Mouse (Mus musculus): ENCODE measurements around the gene Numbl. TPM values are rescaled to one million over a fixed set of nuclear protein-coding genes. Genes with fewer than 3 reads are reported as not detected.

The Numbl gene
- polyA plus RNA-seq, 2 experiments = 25.2 to 83.6 TPM

- 15% methylated on average over 6 of the region's 6 CpGs for WGBS
- no peaks in the 10 kb centered on the region for H3K27me3 ChIP-seq (ENCODE audit: control insufficient read depth, insufficient read depth, low read length)
- no peaks in the 10 kb centered on the region for H3K9me3 ChIP-seq (ENCODE audit: control insufficient read depth, low read length)
- peak overlapping the region; percentile 64 for H3K4me2 ChIP-seq (replicated peaks; ENCODE audit: low read depth, low read length, severe bottlenecking)
- ATAC-seq (ENCODE audit: low FRiP score, low read depth) (no peak), DNase-seq (ENCODE audit: low spot score) (no peak)
- H3K9ac ChIP-seq (ENCODE audit: low read depth, low read length, severe bottlenecking) = peak overlapping the region; percentile 67
- no peaks in the 10 kb centered on the region for H3K36me3 ChIP-seq (ENCODE audit: control insufficient read depth, insufficient read depth, low read length)
- peaks cover 35% of the 10 kb centered on the region for H3K4me1 ChIP-seq (ENCODE audit: control insufficient read depth, insufficient read depth, low read length)
- peak overlapping the region; percentile 79 for H3K4me3 ChIP-seq (replicated peaks; ENCODE audit: low read length)
- peak overlapping the region; percentile 83 for H3K27ac ChIP-seq (replicated peaks; ENCODE audit: low read depth, low read length)
- no peak for TF ChIP-seq POLR2A (IDR thresholded peaks at IDR 0.05; ENCODE audit: borderline replicate concordance, extremely low read depth, insufficient read depth, insufficient read length)
These were observed 29.4 kb upstream of the Numbl start for GRCm38 (mm10) chr7:27228865-27229264.

GRCm38 (mm10) chr7:27230781-27231180 is 27.5 kb upstream of the Numbl start:
- Histone ChIP-seq H3K27me3 (ENCODE audit: control insufficient read depth, insufficient read depth, low read length) (no peaks in the 10 kb centered on the region), H3K4me1 (ENCODE audit: control insufficient read depth, insufficient read depth, low read length) (peaks cover 25% of the 10 kb centered on the region), H3K9ac (ENCODE audit: low read depth, low read length, severe bottlenecking) (no peak overlapping the region), H3K9me3 (ENCODE audit: control insufficient read depth, low read length) (no peaks in the 10 kb centered on the region), H3K4me2 (replicated peaks; ENCODE audit: low read depth, low read length, severe bottlenecking) (no peak overlapping the region), H3K36me3 (ENCODE audit: control insufficient read depth, insufficient read depth, low read length) (no peaks in the 10 kb centered on the region), H3K27ac (replicated peaks; ENCODE audit: low read depth, low read length) (no peak overlapping the region), H3K4me3 (replicated peaks; ENCODE audit: low read length) (no peak overlapping the region)
- ATAC-seq (ENCODE audit: low FRiP score, low read depth) (no peak), DNase-seq (ENCODE audit: low spot score) (no peak)
- 80% methylated on average over 4 of the region's 4 CpGs for WGBS
- no peak for TF ChIP-seq POLR2A (IDR thresholded peaks at IDR 0.05; ENCODE audit: borderline replicate concordance, extremely low read depth, insufficient read depth, insufficient read length)

GRCm38 (mm10) chr7:27231693-27232331 is 26.4 kb upstream of the Numbl start:
- WGBS = 83% methylated on average over 7 of the region's 7 CpGs
- no peak overlapping the region for H3K9ac ChIP-seq (ENCODE audit: low read depth, low read length, severe bottlenecking)

GRCm38 (mm10) chr7:27232781-27233281 is 25.4 kb upstream of the Numbl start, which contains the start of gene Coq8b:
Coq8b (plus strand) TSS chr7:27233023.
- H3K4me1 ChIP-seq (ENCODE audit: control insufficient read depth, insufficient read depth, low read length) = peaks cover 10% of the 10 kb centered on the region
- under 1% methylated on average over 25 of the region's 25 CpGs for WGBS
- H3K27me3 ChIP-seq (ENCODE audit: control insufficient read depth, insufficient read depth, low read length) = no peaks in the 10 kb centered on the region

More at GRCm38 (mm10) chr7:27231693-27232331, 26.4 kb upstream of the Numbl start:
- DNase-seq (ENCODE audit: low spot score) (no peak), ATAC-seq (ENCODE audit: low FRiP score, low read depth) (no peak)
- Histone ChIP-seq H3K27ac (replicated peaks; ENCODE audit: low read depth, low read length) (no peak overlapping the region), H3K36me3 (ENCODE audit: control insufficient read depth, insufficient read depth, low read length) (no peaks in the 10 kb centered on the region), H3K4me2 (replicated peaks; ENCODE audit: low read depth, low read length, severe bottlenecking) (no peak overlapping the region), H3K4me1 (ENCODE audit: control insufficient read depth, insufficient read depth, low read length) (peaks cover 15% of the 10 kb centered on the region), H3K9me3 (ENCODE audit: control insufficient read depth, low read length) (no peaks in the 10 kb centered on the region), H3K4me3 (replicated peaks; ENCODE audit: low read length) (no peak overlapping the region), H3K27me3 (ENCODE audit: control insufficient read depth, insufficient read depth, low read length) (no peaks in the 10 kb centered on the region)
- TF ChIP-seq POLR2A (IDR thresholded peaks at IDR 0.05; ENCODE audit: borderline replicate concordance, extremely low read depth, insufficient read depth, insufficient read length) = no peak

GRCm38 (mm10) chr7:27233300-27233699 is 24.9 kb upstream of the Numbl start:
- peak; percentile 13 for ATAC-seq (ENCODE audit: low FRiP score, low read depth)
- TF ChIP-seq POLR2A (IDR thresholded peaks at IDR 0.05; ENCODE audit: borderline replicate concordance, extremely low read depth, insufficient read depth, insufficient read length) = no peak
- peak overlapping the region; percentile 52 for H3K4me3 ChIP-seq (replicated peaks; ENCODE audit: low read length)
- H3K9me3 ChIP-seq (ENCODE audit: control insufficient read depth, low read length) = no peaks in the 10 kb centered on the region
- H3K4me1 ChIP-seq (ENCODE audit: control insufficient read depth, insufficient read depth, low read length) = peaks cover 10% of the 10 kb centered on the region
- peak overlapping the region; percentile 50 for H3K9ac ChIP-seq (ENCODE audit: low read depth, low read length, severe bottlenecking)
- no peak for DNase-seq (ENCODE audit: low spot score)
- peak overlapping the region; percentile 54 for H3K4me2 ChIP-seq (replicated peaks; ENCODE audit: low read depth, low read length, severe bottlenecking)
- WGBS = 6% methylated on average over 6 of the region's 6 CpGs
- H3K27ac ChIP-seq (replicated peaks; ENCODE audit: low read depth, low read length) = peak overlapping the region; percentile 89
- no peaks in the 10 kb centered on the region for H3K27me3 ChIP-seq (ENCODE audit: control insufficient read depth, insufficient read depth, low read length)
- peaks cover 7% of the 10 kb centered on the region for H3K36me3 ChIP-seq (ENCODE audit: control insufficient read depth, insufficient read depth, low read length)

More at GRCm38 (mm10) chr7:27232781-27233281, 25.4 kb upstream of the Numbl start, which contains the start of gene Coq8b:
- peak; percentile 92 for ATAC-seq (ENCODE audit: low FRiP score, low read depth)
- peaks cover 5% of the 10 kb centered on the region for H3K36me3 ChIP-seq (ENCODE audit: control insufficient read depth, insufficient read depth, low read length)
- peak within 1 kb of the TSS; percentile 52 for H3K4me3 ChIP-seq (replicated peaks; ENCODE audit: low read length)
- H3K9me3 ChIP-seq (ENCODE audit: control insufficient read depth, low read length) = no peaks in the 10 kb centered on the region
- H3K4me2 ChIP-seq (replicated peaks; ENCODE audit: low read depth, low read length, severe bottlenecking) = peak within 1 kb of the TSS; percentile 54
- H3K9ac ChIP-seq (ENCODE audit: low read depth, low read length, severe bottlenecking) = peak within 1 kb of the TSS; percentile 50
- TF ChIP-seq POLR2A (IDR thresholded peaks at IDR 0.05; ENCODE audit: borderline replicate concordance, extremely low read depth, insufficient read depth, insufficient read length) = no peak
- peak within 1 kb of the TSS; percentile 89 for H3K27ac ChIP-seq (replicated peaks; ENCODE audit: low read depth, low read length)
- DNase-seq (ENCODE audit: low spot score) = peak; percentile 96
